Mouse (Mus musculus): ENCODE measurements around the gene Uap1.

GRCm38 (mm10) chr1:170124644-170125043 lies 50.1 kb downstream of the Uap1 start:
- no peak for TF ChIP-seq POLR2A (IDR thresholded peaks at IDR 0.05; ENCODE audit: borderline replicate concordance, extremely low read depth, insufficient read depth, insufficient read length, poor library complexity, severe bottlenecking)
- no peak for TF ChIP-seq CTCF (IDR thresholded peaks at IDR 0.05; ENCODE audit: borderline replicate concordance, extremely low read depth, insufficient read depth, insufficient read length)

Data from brain, embryonic 14.5 days (tissue).